Mouse (Mus musculus): ENCODE measurements around the gene Smtnl2.

GRCm38 (mm10) chr11:72389407-72390142 lies 21.9 kb downstream of the Smtnl2 start:
- no peak for TF ChIP-seq CTCF (IDR thresholded peaks at IDR 0.05; ENCODE audit: low read depth, low read length)
- TF ChIP-seq POLR2AphosphoS5 (IDR thresholded peaks at IDR 0.05; ENCODE audit: insufficient replicate concordance, low read depth, low read length) = no peak
- TF ChIP-seq GATA2 (IDR thresholded peaks at IDR 0.05; ENCODE audit: borderline replicate concordance, low read depth, low read length) = no peak
- TF ChIP-seq TAL1 (conservative IDR thresholded peaks at IDR 0.05; ENCODE audit: low read depth, low read length) = no peak

Measured in G1E (cell line).